Mouse (Mus musculus) kidney, adult 11 months (tissue): ENCODE measurements around the gene Phf14.
"Not testable (repeated sequence)": the region's sequence is repeated elsewhere in the genome, so short reads cannot be mapped to it uniquely, and the experiment has no call there.

Experiments used
- DNase-seq: peaks from one replicate; pipeline ENCODE4 v3.0.0; 2022

The Phf14 gene

DNA sequence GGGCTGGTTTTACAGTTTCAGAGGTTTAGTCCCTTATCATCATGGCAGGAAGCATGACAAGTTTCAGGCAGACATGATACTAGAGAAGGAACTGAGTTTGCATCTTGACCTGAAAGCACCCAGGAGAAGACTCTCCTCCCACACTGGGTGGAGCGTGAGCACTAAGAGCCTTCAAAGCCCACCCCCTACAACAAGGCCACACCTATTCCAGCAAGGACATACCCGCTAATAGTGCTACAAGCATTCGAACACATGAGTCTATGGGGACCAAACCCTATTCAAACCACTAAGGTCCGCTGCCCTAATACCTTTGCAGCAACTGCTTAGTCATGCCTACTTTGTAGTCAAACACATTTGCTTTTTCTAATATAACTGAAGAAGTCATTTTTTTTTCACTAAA, 189.5 kb downstream of the Phf14 start:
- DNase-seq, result no peak

- no peak for DNase-seq
Observed at GRCm38 (mm10) chr6:12105144-12105543, 197.5 kb downstream of the Phf14 start.

DNA sequence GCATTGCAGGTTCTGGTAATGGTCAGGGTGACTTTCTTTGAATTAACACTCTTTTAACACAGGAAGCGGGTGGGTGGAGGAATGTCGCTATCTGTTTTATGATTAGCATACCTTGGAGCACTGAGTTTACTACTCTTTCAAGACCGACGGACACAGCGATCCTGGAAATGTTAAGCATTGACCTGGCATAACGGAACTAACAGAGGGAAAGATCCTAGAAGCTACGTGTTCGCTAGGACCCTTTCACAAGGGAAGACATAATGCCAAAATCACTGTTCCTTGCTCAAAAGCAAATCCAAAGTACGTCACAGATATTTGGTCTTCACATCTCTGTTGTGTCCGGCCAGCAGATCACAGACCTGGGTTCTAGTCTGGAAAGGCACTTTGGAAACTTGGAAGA, 199.7 kb downstream of the Phf14 start:
- DNase-seq, result no peak

DNA sequence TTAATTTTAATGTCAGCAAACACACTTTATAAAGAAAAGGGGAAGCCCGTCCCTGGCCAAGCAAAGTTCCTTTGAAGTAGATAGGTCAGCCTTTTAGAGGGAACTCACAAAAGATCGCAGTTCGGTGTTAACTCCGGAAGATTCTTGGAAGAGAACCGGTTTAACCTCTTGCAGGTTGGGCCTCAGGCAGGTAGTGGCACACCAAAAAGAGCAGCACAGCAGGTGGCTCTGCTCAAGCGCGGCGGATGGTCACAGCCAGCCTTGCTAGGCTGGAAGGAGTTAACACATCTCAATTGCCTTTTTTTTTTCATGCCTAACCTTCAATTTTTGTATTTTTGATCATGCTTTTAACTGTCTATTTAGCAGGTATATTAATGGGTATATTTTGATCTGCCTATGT, 200.2 kb downstream of the Phf14 start:
- DNase-seq, result no peak

- DNase-seq, result no peak
Observed at GRCm38 (mm10) chr6:12116926-12117818, 209.6 kb downstream of the Phf14 start.

- no peak for DNase-seq
Observed at GRCm38 (mm10) chr6:12117819-12118570, 210.4 kb downstream of the Phf14 start.

GRCm38 (mm10) chr6:12122759-12123158, 215.2 kb downstream of the Phf14 start:
- no peak for DNase-seq

DNA sequence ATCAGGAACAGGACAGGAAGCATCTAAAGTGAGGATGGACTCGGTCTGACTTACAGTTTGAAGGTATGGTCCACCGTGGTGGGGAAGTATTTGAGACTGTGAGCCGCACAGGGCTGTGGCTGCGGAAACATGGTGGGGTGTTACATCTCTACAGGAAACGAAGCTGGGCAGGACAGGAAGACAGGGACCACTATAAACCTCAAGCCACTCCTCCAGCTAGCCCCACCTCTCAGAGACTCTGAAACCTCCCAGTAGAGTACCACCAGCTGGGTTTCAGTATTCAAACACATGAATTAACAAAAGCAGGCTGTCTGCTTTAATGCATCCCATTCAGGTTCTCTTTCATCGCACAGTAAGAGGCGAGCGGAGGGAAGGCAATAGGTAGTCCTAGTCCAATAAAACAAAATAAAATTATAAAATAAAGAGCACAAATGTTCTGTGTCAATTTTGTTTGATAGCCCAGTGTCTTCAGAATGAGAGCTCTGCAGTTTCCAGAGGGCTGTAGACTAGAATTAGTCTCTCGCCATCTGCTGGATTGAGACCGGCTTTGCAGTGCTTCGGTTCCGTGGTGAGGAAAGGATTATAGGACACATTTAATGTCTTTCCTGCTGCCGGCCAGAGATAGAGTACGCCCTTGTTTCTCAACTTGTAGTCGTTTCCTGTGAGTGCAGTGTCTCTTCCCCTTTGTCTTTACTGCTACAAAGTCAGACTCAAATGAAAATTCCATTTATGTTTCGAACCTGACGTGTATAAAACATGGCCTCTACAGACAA, 217.6 kb downstream of the Phf14 start:
- peak; percentile 31 for DNase-seq

DNA sequence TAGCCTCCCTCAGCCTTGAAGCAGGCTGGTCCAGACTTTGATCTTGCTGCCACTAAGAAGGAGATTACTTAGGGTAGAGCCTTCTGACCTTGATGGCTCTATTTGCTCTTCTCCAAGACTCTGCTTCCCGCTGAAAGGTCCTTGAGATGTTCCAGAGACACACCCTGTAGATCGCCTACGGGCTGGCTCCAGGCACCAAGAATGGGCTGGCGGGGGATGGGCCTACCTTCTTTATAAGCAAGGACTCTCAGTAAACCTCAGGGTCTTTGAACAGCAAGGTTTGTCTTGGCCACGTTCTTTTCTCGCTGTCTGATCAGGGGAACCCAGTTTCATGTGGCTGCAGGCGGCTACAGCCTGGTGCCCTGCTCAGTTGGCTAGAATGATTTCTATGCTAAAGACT, 219.0 kb downstream of the Phf14 start:
- DNase-seq, result not testable (repeated sequence)

GRCm38 (mm10) chr6:12127287-12127686, 219.7 kb downstream of the Phf14 start:
- no peak for DNase-seq
